Mouse (Mus musculus) embryo, embryonic 10 days (tissue): ENCODE data around the gene AL732309.1.

Source experiments
- DNase-seq: peaks from one replicate; pipeline ENCODE4 v3.0.0-alpha.2; 2015; ENCODE audit warnings: low spot score

AL732309.1 gene

DNA sequence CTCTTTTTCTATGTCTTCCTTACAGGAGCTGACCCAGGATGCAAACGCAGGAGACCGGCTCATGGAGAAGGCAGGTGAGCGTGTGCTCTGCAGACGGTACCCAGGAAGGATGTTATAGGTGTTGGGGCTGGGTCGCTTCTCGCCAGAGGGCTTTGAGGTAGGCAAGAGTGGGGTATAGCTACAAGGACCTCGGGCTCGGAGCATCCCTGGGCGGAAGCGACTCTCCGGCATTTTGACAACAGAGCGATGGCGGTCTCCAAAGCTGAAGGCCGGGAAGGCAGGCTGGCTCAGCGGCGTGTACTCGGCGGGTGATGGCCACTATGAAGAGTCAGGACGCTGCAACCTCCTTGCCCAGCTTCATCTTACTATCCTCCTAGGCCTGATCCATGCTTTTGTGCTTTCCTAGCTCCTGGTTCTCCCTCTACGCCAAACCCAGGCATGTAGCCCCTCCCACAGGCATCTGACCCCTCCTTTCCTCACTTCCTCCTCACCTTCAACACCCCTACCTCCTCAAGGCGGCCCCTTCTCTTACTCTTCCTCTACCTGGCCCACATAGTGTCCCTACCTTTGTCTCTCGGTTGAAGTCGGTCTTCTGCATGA, 33.3 kb downstream of the AL732309.1 start:
- DNase-seq, result no peak

GRCm38 (mm10) chr2:25211121-25211670, 35.5 kb downstream of the AL732309.1 start, which contains the start of gene Nelfb:
Gene Nelfb, minus strand, starts transcription at chr2:25211489.
- peak; percentile 94 for DNase-seq

- no peak for DNase-seq
These were observed 36.0 kb downstream of the AL732309.1 start for GRCm38 (mm10) chr2:25210686-25211085.

- no peak for DNase-seq
These were observed 39.1 kb downstream of the AL732309.1 start for GRCm38 (mm10) chr2:25207593-25207992.

DNA sequence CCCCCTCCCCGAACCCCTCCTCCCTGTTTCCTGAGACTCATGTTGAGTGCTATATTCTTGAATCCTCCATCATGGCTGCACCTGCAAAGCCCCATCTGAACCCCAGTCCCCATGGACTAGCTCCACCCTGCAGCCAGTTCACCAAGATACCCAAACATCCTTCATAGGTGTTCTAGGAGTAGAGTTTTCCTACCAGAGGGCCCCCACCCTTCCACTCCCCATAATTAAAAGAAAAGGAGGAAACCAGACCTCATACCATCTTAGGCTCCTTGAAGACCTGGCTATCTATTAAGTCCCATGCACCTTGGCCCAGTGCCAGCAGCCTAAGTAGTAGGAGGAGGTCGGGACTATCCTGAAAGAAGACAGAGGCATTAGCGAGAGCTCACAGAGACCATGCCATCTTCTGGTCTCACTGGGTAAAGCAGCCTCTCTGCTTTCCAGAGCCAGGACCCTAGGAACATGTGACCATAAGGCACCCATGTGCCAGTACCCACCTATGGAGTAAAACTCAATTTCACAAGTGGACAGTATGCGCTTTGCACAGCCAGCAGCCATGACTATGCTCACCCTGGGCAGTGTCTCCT, 42.9 kb downstream of the AL732309.1 start:
- no peak for DNase-seq

DNA sequence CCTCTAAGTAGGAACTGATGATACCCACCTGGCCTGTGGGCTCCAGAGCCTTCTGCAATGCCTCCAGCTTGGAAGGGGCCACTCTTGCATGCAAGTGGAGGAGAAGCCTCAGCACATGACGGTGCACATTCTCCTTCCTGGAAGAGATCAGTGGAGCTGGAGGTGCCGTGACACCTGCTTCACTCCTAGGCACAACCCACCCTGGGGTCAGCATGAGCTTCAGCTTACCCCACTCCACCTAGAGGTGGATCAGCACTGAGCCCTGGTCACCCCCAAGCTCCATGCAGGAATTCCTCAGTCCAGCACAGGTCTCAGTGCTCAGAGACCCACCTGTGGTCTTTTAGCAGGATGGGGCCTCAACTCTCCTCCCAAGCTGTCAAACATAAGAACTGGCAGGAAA, 46.0 kb downstream of the AL732309.1 start:
- no peak for DNase-seq

DNA sequence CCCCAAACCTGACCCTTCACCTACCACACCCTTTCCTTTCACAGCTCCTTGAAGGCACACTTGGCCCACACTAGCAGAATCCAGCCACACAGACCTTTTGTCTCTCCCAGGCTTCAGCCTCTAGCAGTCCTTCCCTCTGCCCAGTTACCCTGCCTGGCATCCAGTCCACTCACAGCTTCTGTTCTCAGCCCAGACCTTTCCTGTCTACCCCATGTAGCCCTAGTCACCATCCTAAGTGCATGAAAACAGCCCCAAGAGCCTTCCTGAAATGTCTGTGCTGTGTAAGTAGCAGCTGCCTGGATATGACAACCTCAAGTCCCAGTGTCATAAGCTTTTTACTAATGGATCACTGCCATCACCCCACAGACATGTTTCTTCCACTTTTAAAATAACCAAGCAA, 48.7 kb downstream of the AL732309.1 start:
- no peak for DNase-seq

DNA sequence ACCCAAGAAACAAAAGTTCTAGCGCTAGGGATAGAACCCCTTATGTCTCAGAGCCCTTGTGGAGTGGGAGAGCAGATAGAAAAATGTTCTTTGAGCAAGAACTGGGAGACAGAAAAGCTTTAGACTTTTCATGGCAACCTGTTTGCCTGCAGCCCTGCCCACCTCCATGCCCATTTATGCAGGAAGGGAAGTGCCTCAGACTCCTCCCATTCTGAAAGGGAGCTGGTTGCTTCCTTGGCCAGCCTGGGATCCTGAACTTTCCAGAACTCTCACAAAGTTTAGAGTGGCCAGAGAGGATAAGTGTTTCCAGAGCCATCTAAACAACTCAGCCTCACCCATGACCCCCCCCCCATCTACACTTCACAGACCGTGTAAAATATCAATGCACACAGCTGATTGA, 49.5 kb downstream of the AL732309.1 start:
- no peak for DNase-seq

GRCm38 (mm10) chr2:25196172-25196954, 50.3 kb downstream of the AL732309.1 start, which contains the start of gene Tor4a:
Gene Tor4a, minus strand, starts transcription at chr2:25196886.
- DNase-seq, result peak; percentile 50

GRCm38 (mm10) chr2:25195211-25196156, 51.2 kb downstream of the AL732309.1 start:
- DNase-seq, result peak; percentile 37
